Mouse (Mus musculus) adrenal gland, adult 2 months (tissue): ENCODE measurements around the gene Palld. TPM values are rescaled to one million over a fixed set of nuclear protein-coding genes. Genes with fewer than 3 reads are reported as not detected.

Experiments
- DNase-seq: peaks from one replicate; pipeline ENCODE4 v3.0.0; 2021
- long read RNA-seq: library from polyadenylated mRNA; stranded (forward); transcript quantifications from one replicate; pipeline ENCODE4 v2.0.0, GENCODE M21; 2021
- polyA plus RNA-seq: library from polyadenylated mRNA; depleted of rRNA; stranded (reverse); fragments of >200 nt; gene quantifications from 2 replicates; pipeline ENCODE4 v1.2.3, GENCODE M21; 2012; rRNA removed
- total RNA-seq, 2 experiments: library from RNA; stranded (reverse); gene quantifications; 2 replicates each; pipeline ENCODE4 v1.2.3; 2021

Palld gene
- total RNA-seq: 10 to 100 TPM; 30.5 to 40.6 TPM
- 35.8 and 42.9 TPM in 2 replicates for polyA plus RNA-seq
- long read RNA-seq, full-length matches to known transcripts: 24 of 42 reads
- long read RNA-seq, partial matches to known transcripts: 10 of 42 reads
- long read RNA-seq, other reads (novel, unspliced or antisense): 8 of 42 reads

DNA sequence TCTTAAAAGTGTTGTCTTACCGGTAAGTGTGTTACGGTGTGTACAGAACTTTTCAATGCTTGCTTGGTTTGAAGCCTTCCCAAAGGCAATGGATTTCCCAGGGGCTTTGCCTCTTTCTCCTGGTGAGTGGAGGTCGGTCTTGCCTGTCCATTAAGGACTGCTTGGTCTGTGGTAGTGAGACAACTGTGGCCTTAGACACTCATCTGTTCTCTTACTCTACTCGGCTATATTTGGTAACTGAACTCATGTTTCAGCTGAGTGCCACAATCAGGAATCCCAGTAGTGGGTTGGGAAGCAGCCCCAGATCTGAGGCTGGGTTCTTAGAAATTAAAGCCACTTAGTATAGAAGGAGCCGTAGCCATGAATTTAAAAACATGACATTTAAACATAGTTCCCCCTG is at the start of gene Palld:
Gene Palld (minus strand): TSS at position 170 of the 400 bp plus-strand sequence.
- DNase-seq: no peak

DNA sequence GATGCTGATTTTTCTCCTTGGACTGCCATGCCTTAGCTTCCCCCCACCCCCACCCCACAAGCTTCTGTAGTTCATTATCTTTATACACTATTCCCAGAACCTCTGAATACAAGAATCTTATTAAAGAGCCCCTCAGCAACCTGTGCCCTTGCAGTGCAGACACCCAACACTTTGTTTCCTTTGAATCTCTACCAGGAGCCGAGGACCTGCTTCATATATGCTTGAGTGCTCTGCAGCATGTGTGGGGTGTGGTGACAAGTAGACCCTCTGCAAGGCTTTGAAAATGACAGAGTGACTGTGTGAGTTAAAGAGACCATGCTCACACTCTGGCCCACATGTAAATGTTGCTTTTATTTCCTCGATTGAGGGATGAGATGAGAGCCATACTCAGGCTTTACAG is 35.1 kb upstream of the Palld start:
- DNase-seq: no peak

DNA sequence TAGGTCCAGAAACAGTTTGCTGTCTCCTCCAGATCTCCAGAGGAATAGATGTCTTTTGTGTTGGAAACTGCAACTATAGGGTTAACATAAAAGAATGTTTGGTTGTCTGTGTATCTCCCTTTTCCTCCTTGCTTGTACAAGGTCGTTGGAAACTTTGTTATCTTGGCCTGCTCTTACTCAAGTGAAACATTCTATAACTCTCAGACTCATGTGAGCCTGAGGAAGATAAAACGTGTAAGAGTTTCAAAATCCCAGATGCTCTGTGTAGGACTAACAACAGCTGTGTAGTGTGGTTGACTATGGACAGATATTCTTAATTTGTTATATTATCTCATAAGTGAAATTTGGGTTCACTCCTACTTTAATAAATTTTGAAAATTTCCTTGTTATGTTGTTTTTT is 30.8 kb upstream of the Palld start:
- no peak for DNase-seq

DNA sequence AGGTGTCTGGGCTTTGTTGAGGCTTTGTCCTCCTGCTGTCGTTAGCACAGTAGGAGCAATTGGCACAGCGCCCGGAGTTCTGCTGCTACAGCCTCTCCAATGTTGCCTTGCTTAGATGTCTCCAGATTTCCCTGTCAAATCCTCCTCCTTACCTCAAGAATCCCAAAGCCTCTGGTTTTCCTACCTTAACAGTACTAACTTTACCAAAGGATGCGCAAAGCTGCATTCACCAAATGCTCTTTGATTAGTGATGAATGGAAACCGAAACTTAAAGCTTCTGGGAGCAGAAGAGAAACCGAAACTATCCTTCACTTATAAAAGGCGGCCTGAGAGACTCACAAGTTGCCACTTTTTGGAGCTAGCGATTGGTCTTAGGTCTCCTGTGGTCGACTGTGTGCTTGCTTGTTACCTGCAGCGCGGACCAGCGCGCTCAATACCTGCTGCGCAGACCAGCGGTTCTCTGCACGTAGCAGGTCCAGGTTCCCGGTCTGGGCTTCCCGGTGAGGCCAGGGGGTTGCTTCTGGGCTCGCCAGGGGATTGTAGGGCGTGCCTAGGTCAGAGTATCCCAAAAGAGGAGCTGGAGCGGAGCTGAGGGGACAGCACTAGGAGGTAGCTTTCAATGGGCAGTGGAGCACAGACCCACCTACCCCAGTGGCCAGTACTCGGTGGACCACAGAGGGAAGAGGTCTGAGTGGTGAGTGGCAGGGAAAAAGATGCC is 25.4 kb upstream of the Palld start, which contains the start of gene Ddx60:
Gene Ddx60 (plus strand): TSS at position 311 of the 718 bp plus-strand sequence.
- DNase-seq: peak; percentile 80

DNA sequence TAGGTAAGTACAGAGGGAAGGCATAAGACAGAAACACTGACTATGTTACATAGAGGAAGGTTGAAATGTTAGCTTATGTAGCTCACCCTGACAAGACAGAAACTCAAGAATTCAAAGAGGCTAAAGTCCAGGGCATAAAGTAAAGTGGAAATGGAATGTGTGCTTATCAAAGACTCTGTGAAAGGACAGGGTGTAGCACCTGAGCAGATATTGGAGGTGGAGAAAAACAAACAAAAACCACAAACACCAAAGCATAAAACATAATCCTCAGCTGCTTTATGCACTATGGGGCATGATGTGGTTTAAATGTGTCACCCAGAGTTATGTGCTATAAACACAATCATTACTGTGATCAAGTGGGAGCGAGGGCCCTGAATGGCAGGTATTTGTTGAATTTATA is 22.0 kb upstream of the Palld start:
- no peak for DNase-seq

DNA sequence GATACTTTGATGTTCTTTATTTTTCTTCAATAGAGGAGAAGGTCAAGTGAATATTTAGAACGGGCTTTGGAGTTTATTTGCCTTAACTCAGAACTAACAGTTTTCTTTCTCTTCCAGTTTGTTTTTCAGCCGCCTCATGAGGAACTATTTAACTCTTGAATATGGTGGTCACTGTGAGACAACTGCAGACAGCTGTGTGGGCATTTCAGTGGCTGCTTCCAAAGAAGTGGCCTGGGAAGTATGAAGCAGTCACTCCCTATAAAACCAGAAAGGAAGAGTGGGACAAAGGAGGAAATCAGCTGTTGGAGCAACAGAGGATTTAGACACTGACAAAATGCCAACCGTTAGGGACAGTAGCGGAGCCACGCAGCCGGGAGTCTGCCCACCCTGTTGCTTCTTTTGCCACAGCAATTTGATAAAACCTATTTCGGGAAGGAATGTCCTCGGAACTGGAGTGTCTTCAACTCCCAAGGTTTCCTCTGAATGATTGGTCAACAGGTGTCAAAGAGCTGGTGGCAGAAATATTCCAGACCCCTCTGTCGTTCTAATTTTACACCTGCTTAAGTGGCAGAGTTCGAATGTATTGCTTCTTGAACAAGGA is 19.1 kb upstream of the Palld start:
- no peak for DNase-seq

DNA sequence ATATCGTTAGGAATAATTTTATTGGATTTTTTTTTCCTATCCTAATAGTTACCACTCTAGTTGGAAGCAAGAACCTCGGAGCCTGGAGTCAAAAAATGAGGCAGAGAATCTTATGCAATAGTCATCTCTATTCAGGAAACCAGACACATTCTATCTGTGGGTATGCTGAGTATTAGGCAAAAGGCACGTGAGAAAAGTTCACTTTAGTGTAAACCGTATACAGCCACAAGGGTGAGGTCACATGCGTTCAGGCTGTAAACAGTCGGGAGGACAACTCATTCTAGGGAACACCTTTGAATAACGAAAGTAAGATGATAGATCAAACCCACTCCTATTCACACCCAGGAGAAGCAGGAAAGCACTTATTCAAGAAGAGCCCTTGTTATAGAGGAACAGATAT is 17.9 kb upstream of the Palld start:
- no peak for DNase-seq

DNA sequence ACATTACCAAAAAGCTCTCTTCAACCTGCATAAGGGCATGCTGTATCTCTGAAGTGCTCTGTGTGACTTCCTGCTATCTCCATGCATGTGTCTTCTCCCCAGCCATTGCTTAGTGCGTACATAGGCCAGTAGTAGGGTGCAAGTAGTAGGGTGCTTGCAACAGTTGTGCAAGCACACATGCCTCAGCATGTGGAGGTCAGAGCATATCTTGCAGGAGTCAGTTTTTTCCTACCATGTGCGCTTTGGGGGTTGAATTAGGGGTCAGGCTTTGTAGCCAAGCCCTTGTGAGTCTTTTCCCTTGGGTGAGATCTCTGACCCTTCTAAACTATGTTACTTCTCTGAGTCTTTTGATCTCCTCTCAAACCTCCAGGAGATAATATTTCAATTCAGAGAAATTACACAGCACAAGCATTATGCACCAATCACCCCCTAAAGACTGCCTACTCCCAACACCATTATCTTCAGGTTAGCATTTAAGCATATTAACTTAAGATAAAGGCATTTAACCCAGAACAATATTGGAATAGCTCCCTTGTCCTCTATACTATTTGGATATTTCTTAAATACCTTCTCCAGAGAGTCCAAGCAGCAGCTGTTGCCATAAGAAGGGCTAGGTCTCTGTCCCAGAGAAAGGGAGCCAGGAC is 16.8 kb upstream of the Palld start:
- DNase-seq: no peak

DNA sequence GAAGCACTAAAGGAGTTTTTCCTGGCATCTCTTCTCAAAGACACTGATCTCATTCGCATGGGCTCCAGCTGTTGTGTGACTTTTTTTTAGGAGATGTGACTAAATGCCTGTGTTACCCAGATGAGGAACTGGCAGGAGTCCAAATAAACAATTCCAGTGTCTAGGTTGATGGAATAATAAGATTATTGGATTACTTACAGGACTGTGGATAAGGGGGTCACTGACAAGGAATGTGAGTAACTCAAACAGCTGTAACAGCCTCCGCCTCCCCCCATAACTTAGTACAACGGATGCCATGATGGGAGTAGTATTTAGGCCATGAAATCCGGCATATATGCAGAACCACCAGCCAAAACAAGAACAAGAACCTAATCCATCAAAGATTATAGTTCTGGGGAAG is 14.8 kb upstream of the Palld start:
- DNase-seq: no peak

DNA sequence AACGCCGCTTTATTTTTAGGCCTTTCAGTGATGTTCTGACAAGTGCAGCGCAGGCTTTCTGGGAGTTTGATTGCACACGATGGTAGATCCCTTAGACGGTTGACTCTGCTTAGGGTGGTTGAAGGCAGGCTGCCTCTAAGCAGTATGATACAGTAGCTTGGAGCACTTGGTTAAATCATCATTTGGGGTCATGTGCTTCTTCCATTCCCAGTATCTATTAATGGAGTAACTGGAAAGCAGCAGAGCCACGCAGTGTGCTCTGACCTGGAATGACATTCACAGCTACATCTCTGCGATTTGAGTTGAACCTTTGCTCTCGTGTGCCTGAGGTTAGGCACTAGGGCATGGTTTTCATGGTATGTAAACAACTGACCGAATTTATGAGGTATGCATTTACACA is 11.5 kb upstream of the Palld start:
- DNase-seq: no peak

DNA sequence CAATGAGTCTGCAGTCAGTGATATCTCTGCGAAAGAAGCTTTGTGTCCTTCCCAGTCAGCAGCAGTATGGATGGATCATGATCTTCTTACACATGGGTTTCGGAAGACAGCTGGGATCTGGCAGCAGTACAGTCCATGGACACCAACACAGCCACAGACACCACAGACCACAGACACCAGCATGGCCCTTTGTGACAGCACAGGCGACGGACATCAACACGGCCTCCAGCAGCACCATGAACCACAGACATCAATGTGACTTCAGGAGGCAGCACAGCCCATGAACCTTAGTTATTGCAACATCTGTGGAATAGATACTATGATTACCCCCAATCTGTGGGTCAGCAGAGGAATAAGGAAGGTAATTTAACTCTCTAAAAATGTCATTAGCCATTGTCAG is 10.3 kb upstream of the Palld start:
- no peak for DNase-seq

DNA sequence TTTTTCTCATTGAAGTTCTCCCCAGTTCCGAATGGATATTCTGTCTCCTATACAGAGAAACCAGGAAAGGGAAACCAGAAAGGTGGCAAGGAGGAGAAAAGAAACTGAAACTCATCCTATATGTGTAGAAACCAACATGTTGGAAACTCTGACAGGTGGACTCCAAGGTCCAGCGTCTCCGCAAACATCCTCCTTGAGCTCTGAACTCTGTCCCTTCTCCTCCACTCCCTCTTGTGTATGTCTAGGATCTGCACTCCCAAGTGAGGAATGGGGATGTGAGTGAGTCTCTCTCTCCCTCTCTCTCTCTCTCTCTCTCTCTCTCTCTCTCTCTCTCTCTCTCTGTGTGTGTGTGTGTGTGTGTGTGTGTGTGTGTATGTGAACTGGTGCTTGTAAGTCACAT is 6.8 kb upstream of the Palld start:
- no peak for DNase-seq

DNA sequence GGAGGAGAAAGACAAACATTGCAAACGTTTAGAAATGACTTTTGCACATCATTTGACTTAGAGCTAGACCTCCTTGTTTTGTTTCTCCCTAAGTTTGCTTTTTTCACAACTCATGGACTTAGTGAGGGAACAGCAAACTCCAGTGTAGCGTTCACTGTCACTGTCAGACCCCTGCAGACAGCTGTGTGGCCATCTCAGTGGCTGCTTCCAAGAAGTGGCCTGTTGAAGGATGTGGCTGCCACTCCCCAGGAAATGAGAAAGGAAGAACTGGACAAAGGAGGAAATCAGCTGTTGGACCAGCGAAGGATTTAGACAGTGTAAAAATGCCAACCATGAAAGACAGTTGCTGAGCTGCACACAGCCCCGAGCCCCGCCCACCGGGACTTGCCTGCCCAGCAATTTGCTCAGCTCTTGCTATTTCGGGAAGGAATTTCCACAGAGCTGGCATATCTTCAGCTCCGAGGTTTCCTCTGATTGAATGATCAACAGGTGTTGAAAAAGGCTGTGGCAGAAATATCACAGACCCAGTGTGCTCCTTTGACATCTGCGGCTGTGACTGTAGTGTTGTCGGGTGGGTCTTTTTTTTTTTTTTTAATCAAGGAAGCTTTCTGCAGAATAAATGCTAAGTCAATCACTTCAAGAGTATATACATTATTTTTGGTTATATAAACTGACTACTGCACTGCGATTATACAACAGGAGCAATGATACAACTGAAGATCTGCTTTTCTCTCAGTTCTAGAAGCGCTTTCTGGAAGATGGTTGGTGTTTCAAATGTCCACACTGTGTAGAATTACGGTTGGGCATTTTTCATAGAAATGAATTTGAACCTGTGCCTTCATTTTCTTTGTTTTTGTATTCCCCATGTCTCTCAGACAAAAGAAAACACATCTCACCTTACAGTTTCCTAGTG is 6.1 kb upstream of the Palld start:
- peak; percentile 33 for DNase-seq

DNA sequence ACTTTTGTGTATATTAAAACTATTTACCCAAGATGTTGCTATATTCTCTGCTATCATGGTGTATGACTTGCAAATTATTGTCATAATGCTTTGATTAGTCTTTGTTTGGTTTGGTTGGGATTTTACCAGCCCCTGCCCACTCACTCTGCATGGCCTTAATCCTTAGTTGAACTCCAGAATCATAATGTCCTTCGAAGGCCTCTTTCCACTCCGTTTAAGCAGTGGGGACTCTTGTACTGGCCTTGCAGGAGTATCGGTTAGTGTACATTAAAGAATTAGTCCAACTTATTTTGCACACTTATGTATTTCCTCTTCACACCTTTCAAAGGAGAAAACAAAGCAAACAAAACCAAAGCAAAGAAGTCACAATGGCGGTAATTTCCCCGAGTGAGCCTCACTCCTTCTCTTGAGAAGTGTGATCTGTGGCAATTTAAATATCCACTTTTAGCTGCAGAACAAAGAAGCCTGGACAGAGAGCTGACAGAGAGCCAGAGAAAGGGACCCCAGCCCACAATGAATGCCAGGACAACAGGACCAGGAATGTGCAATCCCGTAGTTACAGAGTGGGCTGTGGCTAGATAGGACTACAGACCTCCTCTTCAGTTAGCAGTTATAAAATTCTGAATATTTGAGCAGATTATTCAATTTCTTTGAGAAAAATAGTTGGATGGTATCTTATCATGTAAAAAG is 1.3 kb downstream of the Palld start:
- DNase-seq: no peak

DNA sequence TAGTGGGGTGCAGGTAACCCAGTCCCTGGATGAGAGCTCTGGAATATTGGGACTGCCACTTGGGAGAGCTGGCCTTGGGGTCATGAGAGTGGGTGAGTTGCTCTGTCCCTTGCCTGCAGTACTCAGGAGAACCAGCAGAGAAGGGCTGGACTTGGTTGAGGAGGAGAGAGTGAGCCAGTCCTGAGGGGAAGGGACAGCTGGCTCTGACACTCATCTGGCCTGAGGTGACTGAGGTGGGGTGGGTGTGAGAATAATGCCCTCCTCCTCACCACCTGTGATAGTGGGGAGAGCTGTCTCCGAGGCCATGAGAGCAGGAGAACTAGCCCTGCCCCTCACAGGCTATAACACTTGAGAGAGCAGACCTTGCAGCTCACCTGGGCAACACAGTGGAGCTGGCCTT is 5.1 kb downstream of the Palld start:
- no peak for DNase-seq

DNA sequence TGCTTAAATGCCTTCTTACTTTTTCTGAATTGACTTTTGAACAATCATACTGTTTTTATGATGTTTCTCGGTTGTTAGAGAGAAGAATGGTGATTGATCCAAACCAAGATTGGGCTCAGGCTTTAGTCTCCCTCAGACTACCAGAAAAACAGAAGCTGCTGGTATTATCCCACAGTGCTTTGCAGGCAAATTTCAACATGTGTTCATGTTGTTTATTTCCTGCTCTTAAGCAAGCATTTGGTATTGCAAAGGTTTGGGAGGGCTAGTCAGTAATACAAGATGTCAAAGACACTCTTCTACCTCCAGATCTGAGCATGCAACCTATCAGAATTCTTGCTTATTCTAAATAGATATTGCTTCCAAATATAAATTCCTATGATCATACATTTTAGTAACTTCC is 5.7 kb downstream of the Palld start:
- no peak for DNase-seq

DNA sequence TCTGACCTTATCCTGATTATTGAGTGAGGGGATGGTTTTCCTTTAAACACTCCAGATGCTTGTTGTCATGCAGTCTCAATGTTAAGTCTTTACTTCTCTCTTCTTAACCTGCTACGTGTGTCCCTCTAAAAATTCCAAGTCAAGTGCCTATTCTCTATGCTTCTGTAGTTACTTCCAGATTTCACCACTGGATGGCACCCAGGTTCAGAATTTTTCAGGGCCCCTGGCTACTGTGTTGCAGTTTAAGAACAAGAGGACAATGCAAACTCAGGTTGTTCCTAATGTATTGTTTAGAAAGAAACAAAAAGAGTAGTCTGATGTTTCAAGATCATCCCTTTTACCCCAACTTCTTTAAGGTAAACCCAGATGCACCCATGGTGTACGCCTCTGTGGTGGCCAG is 8.4 kb downstream of the Palld start:
- DNase-seq: peak; percentile 54

DNA sequence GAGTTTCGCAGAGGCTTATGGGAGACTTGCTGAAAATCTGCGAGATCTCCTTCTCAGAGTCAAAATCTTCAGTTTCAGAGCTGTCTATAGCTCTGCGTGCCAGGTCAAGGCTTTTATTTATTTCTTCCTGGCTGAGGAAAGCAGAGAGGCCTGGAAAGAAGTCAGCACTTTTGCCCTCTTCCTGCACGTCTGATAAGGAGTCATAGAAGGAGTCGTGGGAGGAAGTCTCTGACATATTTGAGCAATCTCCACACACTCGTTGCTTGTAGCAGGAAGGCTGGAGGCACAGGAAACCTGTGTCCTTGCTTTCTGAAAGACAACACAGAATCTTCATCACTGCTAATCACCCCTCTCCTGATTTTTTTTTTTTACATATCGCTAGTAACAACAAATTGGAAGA is 24.9 kb downstream of the Palld start:
- no peak for DNase-seq

DNA sequence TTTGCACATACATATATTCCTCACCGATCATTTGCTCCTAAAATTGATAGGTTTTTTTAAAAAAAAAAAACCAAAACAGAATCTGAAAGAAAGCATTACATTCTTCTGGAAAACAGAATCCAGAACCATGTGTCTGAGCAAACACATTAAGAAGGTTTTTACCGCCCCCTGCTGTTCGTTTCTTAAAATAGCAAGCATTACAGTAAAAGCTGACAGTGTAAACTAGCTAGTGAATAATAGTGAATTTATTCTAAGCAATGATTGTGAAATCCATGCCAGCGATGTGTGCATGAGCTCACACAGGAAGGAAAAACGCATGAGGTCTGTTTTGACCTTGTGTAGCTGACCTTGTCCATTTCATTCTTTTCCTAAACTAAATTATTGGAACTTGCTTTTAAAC is 27.2 kb downstream of the Palld start:
- DNase-seq: peak; percentile 61

DNA sequence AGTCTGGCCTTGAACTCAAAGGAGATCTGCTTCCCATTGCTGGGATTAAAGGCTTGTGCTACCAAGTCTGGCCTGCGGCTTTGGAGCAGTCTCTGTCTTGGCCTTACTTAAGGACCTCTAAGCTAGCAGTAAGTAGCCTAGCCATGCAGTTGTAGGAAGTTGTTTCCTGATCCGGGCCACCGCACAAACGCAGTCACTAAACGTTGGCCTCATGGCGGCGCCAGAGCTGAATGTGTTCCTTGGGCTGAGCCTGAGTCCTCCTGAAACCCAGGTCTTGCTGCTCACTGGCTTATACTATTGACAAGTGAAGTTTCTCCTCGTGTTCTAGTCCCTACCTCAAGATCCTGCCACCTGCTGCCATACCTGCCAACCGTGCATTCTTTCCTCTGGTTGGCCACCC is 28.5 kb downstream of the Palld start:
- no peak for DNase-seq

DNA sequence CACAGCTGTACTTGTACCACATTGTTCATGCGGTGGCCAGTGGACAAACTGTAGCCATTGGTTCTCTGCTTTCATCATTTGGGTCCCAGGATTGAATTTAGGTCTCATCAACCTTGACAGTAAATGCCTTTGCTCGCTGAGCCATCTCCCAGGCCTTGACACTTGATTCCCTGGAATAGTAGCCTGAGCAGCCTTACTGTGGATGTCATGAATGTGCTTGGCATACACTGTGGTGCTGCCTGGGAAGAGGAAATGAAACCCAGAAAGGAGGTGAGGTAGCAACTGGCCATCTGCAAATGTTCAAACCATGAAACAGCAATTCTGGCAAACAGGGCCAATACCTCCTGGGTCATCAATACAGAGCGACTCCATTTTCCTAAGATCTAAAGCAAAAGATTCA is 34.0 kb downstream of the Palld start:
- DNase-seq: peak; percentile 36

DNA sequence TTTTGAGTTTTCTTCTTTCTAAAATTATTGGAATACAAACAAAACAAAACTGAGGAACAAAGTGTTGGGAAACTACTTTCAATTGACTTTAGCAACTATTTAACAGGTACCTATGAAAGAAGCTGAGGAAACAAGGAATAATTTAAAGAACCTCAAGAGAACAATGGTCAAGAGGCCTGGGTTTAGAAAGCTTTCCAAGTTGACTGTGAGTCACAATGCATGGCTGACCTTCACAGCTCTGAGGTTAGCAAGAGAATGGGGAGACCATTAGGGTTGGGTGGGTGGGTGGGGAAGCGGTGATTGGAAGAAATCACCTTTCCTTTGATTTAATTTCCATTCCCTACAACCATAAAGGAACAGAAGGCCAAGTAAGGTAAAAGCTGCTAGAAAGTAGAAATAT is 35.6 kb downstream of the Palld start:
- DNase-seq: no peak
